Mouse (Mus musculus) ES-Bruce4 (cell line): Measurements from ENCODE around the gene Tex261.

ENCODE experiments used
- CTCF ChIP-seq: IDR thresholded peaks from one replicate; pipeline ENCODE4 v1.8.1; 2011; ENCODE audit warnings: low read depth, low read length
- EP300 ChIP-seq: IDR thresholded peaks from 2 replicates; pipeline ENCODE4 v1.6.1; 2011; ENCODE audit warnings: low read depth, low read length; ENCODE audit not compliant: insufficient read depth
- POLR2A ChIP-seq: IDR thresholded peaks from one replicate; pipeline ENCODE4 v1.8.1; 2011; ENCODE audit warnings: low read length; ENCODE audit not compliant: insufficient read depth

- TF ChIP-seq POLR2A, result no peak
- TF ChIP-seq EP300, result no peak
- TF ChIP-seq CTCF, result no peak
These were observed 37.0 kb downstream of the Tex261 start for GRCm38 (mm10) chr6:83738596-83738995.
